Mouse (Mus musculus): ENCODE results near the gene Gpr83.
A peak's percentile ranks its signal among the peaks of the same experiment; 100 is the strongest.

Gpr83 gene

DNA sequence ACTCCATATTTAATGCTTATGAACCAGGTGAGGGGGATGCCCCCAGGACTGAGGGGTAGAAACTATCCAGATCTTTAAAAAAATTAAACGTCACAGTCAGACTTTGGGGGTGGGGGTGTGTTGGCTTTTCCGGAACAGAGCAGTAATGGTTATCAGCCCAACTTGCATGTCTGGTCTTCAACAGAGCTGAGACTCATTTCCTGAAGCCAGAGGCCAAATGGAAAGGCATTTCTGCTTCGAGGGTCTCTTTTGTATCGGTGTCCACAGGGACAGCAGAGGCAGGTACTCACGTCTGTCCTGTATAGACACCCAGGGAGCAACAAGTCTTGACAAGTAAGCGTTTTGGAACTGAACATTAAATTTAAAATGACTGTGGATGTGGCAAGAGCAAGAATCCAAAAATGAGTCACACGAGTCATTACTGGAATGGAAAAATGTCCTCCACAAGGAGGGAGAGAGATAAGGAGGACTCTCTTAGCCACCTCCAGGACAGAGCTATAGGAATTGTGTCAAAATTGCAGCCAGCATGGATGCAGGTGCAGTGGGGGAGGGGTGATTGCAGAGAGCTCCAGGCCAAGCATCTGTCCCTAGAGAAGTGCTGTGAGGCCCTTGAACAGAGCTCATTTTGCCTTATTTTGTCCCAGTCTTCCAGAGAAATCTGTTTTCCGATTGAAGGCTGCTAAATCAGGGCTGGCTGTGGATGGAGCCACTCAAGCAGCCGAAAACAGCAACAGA, 44.9 kb downstream of the Gpr83 start:
- peak; percentile 54 for DNase-seq (ENCODE audit: low spot score)

DNA sequence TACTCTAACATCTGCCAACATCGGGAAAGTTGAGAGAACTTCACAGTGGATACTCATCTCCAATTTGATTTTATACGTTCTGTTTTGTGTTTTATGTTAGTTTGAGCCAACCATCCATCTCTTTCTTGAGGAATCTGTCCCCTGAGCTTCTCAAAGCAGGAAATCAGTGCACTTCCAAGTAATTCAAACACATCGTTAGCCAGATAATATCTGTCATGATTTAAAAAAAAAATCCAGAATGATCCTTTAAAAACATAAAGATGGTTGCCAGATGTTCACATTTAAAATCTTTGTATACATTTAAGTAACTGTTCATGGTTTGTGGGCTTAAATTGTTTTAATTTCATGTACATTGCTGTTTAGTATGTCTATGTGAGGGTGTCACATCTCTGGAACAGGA, 45.9 kb downstream of the Gpr83 start:
- DNase-seq (ENCODE audit: low spot score) = no peak

DNA sequence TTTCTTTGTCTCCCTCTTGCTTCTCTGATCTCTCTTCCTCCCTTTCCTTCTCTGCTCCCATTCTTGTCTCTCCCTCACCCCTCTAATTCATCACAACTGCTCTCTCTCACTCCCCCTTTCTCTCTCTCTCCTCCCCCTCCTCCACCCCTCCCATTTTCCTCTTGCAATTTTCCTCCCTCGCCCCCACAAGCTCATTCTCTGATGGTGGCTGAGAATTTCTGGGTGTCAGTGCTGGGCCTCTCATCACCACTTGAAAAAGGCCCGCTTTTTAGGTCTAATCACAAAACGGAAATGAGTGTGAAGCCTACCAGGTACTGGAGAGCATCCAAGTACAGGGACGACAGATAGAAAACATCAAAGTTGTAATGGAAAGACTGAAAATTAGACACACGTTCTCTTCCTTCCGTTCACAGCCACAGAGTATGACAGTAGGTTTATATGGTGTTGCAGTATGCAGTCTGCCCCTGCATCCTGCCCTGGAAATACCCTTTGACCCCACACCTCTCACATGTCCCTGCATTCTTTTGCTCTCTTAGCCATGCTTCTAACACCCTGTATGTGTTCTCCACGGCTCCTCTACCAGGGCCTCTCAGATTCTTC, 47.9 kb downstream of the Gpr83 start:
- DNase-seq (ENCODE audit: low spot score) = no peak

DNA sequence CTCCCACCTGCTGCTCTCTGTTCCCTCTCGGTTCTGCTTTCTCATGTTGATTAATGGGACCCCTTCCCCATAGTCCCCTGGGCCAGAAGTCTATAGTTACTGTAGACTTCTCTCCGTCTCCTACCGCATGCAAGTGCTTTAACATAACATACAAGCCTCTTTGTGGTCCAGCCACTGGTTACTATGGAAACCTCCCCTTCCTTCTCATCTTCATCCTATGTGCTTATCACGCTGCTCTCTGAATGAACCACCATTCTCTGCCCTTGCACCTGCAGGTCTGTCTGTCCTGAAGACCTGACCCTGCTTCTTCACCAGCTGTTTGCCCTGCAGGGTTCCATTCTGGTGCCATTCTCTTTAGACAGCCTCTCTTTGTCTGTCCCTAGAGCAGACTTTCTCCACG, 50.0 kb downstream of the Gpr83 start:
- DNase-seq (ENCODE audit: low spot score) = no peak

DNA sequence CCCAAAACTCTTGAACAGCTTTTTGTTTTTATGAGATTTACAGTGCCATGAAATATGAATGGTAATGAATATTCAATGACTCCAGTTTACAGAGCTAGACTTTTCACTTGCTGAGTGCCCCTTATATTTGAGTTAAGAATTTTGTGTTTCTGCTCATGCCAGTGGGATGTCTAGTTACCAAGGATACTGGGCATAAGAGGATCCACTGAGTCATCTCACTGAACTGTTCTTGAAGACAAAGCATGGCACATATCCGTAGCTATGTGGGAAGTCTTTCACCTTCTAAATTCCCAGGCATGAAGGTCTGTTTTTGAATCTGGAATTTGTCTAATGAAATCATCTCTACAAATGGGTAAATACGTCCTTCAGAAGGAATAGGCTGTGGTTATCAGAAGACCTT, 52.0 kb downstream of the Gpr83 start:
- DNase-seq (ENCODE audit: low spot score) = no peak

DNA sequence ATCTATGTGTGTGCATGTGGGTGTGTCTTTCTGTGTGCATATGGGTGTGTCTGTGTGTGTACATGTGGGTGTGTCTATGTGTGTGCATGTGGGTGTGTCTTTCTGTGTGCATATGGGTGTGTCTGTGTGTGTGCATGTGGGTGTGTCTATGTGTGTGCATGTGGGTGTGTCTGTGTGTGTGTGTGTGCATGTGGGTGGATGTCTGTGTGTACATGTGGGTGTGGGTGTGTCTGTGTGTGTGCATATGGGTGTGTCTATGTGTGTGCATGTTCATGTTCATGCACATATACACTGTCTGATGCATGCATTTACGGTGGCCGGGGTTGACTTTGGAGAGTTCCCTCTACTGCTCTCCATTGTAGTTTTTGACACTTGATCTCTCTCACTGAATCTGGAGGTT, 57.7 kb downstream of the Gpr83 start:
- no peak for DNase-seq (ENCODE audit: low spot score)

DNA sequence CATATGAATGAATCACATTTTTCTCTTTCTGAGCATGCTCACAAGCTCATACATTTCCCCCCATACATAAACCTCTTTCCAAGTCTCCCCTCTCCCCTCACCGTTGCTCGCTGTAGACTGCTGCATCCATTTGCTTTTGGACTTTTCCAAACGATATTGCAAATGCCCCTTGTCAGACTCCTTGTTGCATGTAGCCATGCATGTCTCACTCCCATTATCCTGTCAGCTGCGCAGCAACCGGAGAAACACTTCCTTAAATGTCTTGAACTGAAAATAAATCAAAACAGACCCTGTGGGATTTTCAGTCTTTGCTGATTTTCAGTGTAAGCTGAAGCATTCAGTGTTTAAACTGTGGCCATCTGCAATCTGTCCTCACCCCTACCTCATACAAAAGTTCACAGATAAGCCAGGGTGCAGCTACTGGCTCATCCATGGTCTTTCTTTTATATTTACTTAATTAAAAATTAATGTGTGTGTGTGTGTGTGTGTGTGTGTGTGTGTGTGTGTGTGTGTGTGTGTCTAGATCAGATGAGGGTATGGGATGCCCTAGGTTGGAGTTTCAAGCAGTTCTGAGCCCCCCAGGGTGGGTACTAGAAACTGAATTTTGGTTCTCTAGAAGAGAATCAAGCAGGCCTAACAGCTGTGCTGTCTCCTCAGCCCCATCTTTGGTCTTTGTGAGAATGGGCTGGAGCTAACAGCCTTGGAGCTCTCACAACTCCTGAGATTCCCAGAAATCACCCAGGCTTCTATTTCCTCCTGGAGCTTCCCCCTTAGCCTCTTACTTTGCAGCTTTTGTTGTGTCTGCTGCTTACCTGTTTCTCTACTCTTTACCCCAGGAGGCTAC, 59.0 kb downstream of the Gpr83 start:
- DNase-seq (ENCODE audit: low spot score) = no peak

Measured in testis, postnatal 14 days (tissue).